Mouse (Mus musculus): ENCODE measurements around the gene Ablim2. TPM values are rescaled to one million over a fixed set of nuclear protein-coding genes. Genes with fewer than 3 reads are reported as not detected.
A peak's percentile ranks its signal among the peaks of the same experiment; 100 is the strongest.

Gene Ablim2
- polyA plus RNA-seq, 1 experiment = 19.6 TPM

DNA sequence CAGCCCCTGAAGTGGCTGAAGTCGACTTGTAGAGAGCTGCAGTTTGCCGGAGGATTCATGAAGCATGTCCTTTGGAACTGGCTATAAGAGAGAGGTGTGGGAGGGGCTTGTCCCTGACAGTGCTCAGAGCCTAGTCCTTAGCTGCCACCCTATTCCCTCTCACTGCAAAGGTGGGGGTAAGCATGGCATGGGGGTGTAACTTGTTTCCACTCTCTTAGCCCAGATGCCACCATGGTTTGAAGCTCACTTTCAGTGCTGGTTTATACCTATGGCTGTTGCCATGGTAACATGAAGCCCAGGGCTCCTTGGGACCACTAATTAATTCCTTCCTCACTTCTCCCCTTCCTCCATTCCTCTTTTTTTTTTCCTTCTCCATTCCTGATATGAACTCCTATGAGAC, 57.4 kb downstream of the Ablim2 start:
- TF ChIP-seq CTCF (IDR thresholded peaks at IDR 0.05; ENCODE audit: borderline replicate concordance, extremely low read depth, insufficient read depth, insufficient read length) = no peak
- no peak for TF ChIP-seq POLR2A (IDR thresholded peaks at IDR 0.05; ENCODE audit: borderline replicate concordance, extremely low read depth, insufficient read depth, insufficient read length, poor library complexity, severe bottlenecking)
- peak; percentile 50 for DNase-seq (ENCODE audit: low read depth)

DNA sequence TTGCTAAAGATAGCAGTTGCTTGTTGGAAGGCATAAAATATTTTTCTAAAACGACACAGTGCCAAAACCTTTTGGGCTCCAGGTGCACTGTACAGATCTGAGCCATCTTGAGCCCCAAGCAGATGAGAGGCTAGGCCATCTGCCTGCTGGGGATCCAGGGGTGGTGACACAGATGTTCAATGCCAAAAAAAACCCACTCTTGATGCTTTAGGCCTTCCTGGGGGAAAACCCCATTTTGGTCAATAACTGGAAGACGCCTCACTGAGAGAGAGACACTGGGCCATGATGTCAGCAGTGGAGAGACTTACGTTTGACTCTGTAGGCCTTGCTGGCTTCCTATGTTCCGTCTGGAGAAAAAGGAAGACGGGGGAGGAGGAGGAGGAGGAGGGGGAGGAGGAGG, 59.6 kb downstream of the Ablim2 start:
- no peak for DNase-seq (ENCODE audit: low read depth)
- no peak for TF ChIP-seq POLR2A (IDR thresholded peaks at IDR 0.05; ENCODE audit: borderline replicate concordance, extremely low read depth, insufficient read depth, insufficient read length, poor library complexity, severe bottlenecking)
- no peak for TF ChIP-seq CTCF (IDR thresholded peaks at IDR 0.05; ENCODE audit: borderline replicate concordance, extremely low read depth, insufficient read depth, insufficient read length)

DNA sequence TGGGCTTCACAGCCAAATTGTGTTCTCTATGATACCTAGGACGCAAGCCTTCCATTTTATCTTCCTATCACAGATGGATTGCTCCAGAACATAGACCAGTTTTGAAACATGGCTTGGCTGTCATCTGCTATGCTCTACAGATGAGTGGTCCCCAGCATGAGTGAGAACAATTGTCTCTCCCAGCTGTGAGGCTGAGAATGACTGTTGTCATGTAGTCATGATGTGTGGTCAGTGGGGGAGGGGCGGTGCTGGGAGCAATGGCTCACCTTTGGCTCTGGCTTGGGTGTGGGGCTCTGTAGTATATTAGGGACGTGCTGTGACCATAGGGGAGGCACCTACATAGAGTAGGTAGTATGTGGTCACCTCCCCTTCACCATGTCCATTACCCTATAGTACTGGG, 60.2 kb downstream of the Ablim2 start:
- TF ChIP-seq CTCF (IDR thresholded peaks at IDR 0.05; ENCODE audit: borderline replicate concordance, extremely low read depth, insufficient read depth, insufficient read length) (no peak), POLR2A (IDR thresholded peaks at IDR 0.05; ENCODE audit: borderline replicate concordance, extremely low read depth, insufficient read depth, insufficient read length, poor library complexity, severe bottlenecking) (no peak)
- no peak for DNase-seq (ENCODE audit: low read depth)

DNA sequence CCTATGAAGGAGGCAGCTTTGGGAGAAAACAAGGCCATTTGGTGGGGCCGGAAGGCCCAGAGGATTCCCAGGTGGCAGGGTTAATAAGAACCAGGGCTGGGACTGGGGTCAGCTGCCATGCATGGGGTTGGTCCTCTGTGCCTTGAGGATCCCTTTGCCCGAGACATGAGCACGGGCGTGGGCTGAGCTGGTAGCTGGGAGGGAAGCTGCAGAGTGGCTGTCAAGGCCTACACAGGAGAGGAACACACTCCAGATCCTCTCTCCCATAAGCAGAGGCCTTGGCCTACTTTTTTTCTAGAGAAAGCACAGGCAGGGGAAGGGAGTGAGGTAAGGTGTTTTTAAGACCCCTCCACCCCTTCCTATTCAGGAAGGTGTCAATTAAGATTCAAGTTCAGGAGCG, 65.0 kb downstream of the Ablim2 start:
- DNase-seq (ENCODE audit: low read depth) = no peak
- no peak for TF ChIP-seq POLR2A (IDR thresholded peaks at IDR 0.05; ENCODE audit: borderline replicate concordance, extremely low read depth, insufficient read depth, insufficient read length, poor library complexity, severe bottlenecking)
- TF ChIP-seq CTCF (IDR thresholded peaks at IDR 0.05; ENCODE audit: borderline replicate concordance, extremely low read depth, insufficient read depth, insufficient read length) = no peak

DNA sequence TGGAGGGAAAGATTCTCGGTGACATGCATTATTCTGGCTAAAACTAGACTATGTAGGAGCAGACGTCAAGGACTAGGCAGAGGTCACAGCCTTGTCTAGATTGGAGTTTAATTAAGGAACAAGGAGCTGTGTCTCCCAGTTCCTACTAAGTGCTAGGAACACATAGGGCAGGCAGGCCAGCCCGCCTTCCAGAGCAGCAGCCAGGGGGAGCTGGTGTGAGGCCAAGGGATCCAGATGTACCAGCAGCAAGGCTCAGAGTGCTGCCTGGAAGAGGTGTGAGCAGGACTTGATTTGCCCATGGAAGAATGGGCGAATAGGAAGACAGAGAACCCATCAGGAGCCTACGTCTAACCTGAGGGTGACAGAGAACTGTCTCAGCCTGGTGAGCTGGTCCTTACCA, 68.8 kb downstream of the Ablim2 start:
- DNase-seq (ENCODE audit: low read depth) = no peak
- no peak for TF ChIP-seq CTCF (IDR thresholded peaks at IDR 0.05; ENCODE audit: borderline replicate concordance, extremely low read depth, insufficient read depth, insufficient read length)
- no peak for TF ChIP-seq POLR2A (IDR thresholded peaks at IDR 0.05; ENCODE audit: borderline replicate concordance, extremely low read depth, insufficient read depth, insufficient read length, poor library complexity, severe bottlenecking)

DNA sequence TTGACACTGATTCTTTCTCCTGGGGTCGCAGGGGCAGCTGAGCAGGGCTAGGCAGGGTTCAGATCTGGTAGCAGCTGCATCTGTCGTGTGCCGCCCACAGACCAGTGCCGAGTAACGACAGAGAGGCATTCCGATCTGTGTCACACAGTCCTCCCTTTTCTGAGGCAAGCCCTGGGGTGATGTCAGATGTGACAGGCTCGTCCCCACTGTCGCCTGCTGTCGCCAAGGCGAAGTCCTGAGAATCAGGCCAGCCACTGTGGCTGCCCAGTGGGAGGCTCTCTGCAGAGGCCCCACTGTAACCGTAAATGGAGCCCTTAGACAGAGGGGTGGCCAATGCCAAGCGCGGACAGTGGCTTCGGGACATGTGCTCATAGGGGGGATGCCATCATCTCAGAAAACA, 69.4 kb downstream of the Ablim2 start:
- DNase-seq (ENCODE audit: low read depth) = no peak

DNA sequence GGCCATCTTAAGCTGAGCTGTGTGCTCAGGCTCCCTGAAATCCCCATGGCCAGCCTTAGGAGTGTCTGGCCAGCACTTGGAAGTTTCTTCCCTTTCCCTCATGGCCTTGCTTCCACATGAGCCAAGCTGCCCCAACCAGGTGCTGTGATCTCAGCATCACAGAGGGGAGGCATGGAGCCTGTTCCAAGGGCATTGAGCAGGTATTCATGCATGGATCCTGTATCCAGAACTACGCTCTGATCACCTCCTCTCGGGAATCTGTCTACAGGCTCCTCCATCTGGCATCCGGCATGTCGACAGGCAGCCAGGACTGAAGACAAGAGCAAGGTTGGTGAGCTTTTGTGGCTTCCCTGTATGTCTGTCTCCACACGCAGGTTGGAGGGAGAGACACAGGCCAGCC, 70.2 kb downstream of the Ablim2 start:
- DNase-seq (ENCODE audit: low read depth) = no peak
- TF ChIP-seq CTCF (IDR thresholded peaks at IDR 0.05; ENCODE audit: borderline replicate concordance, extremely low read depth, insufficient read depth, insufficient read length) (no peak), POLR2A (IDR thresholded peaks at IDR 0.05; ENCODE audit: borderline replicate concordance, extremely low read depth, insufficient read depth, insufficient read length, poor library complexity, severe bottlenecking) (no peak)

More for the DNA sequence above, 69.4 kb downstream of the Ablim2 start:
- TF ChIP-seq CTCF (IDR thresholded peaks at IDR 0.05; ENCODE audit: borderline replicate concordance, extremely low read depth, insufficient read depth, insufficient read length) (no peak), POLR2A (IDR thresholded peaks at IDR 0.05; ENCODE audit: borderline replicate concordance, extremely low read depth, insufficient read depth, insufficient read length, poor library complexity, severe bottlenecking) (no peak)

DNA sequence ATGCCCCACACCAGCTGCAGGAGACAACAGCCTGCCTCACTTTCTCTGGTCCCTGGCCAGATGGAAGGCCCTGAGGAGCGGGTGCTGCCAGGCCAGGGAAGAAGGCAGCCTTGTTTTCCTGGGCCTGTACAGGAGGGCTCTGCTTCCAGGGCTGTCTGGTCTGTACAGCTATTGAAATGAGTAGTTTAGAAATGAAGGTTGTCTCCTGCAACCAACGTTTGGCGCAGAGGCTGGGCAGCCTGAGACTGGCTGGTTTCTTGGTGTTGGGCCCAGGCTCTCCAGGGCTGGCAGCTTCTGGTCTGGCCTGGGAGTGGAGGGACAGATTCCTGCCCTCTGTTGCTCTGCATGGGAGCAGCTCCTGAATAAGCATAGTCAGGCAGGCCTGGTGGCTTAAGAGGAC, 72.4 kb downstream of the Ablim2 start:
- no peak for TF ChIP-seq POLR2A (IDR thresholded peaks at IDR 0.05; ENCODE audit: borderline replicate concordance, extremely low read depth, insufficient read depth, insufficient read length, poor library complexity, severe bottlenecking)
- TF ChIP-seq CTCF (IDR thresholded peaks at IDR 0.05; ENCODE audit: borderline replicate concordance, extremely low read depth, insufficient read depth, insufficient read length) = no peak

DNA sequence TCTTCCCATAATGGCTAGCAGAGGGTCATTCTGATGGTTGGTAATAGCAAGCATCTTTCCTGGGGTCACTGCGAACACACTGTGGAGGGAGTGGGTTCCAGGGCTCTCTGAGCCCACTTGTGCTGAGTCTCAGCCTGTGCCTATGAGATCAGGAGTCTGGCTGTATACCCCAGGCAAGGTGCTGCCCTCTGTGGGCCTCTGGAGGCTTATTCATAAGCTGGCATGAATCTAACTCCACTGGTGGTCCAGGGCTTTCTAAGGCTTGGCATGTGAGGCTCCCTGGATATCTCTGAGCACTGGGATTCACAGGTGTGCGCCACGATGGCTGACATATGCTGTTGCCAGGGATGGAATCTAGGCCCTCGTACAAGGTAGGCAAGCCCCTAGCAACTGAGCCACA, 76.2 kb downstream of the Ablim2 start:
- DNase-seq (ENCODE audit: low read depth) = no peak
- TF ChIP-seq POLR2A (IDR thresholded peaks at IDR 0.05; ENCODE audit: borderline replicate concordance, extremely low read depth, insufficient read depth, insufficient read length, poor library complexity, severe bottlenecking) (no peak), CTCF (IDR thresholded peaks at IDR 0.05; ENCODE audit: borderline replicate concordance, extremely low read depth, insufficient read depth, insufficient read length) (no peak)

More for the DNA sequence above, 72.4 kb downstream of the Ablim2 start:
- no peak for DNase-seq (ENCODE audit: low read depth)

DNA sequence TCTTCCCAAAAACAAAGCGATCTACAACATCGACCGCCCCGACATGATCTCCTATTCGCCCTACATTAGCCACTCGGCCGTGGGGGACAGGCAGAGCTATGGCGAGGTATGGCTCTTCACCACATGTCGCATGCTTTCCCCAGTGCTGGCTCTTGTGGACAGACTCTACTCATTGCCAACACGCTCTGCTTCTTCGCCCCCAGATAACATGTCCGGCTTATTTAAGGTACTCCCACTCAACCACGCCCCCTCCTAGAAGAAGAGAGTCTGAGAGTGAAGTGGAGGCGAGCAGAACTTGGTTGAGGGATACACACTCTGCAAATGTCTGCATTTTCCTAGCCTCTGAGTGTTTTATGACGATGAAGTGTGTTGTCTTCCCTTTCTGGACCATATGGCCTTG, 79.3 kb downstream of the Ablim2 start:
- TF ChIP-seq CTCF (IDR thresholded peaks at IDR 0.05; ENCODE audit: borderline replicate concordance, extremely low read depth, insufficient read depth, insufficient read length) (no peak), POLR2A (IDR thresholded peaks at IDR 0.05; ENCODE audit: borderline replicate concordance, extremely low read depth, insufficient read depth, insufficient read length, poor library complexity, severe bottlenecking) (no peak)

DNA sequence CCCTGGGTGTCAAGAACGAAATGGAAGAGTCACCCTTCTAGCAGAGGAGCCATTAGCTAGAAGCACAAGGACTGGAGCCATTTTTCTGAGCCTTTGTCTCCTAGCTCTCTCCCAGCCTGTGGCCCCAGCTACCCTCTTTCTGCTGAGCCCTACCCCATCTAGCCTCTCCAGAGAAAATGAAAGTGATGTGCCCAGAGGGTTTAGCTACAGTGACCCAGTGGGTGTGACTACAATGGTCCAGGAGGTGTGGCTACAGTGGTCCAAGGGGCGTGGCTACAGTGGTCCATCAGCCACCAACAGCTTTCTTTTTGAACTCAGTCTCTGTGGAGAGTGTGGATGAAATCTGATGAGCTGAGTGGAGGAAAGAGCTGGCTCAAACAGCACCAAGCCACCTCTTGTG, 81.6 kb downstream of the Ablim2 start:
- TF ChIP-seq CTCF (IDR thresholded peaks at IDR 0.05; ENCODE audit: borderline replicate concordance, extremely low read depth, insufficient read depth, insufficient read length) (no peak), POLR2A (IDR thresholded peaks at IDR 0.05; ENCODE audit: borderline replicate concordance, extremely low read depth, insufficient read depth, insufficient read length, poor library complexity, severe bottlenecking) (no peak)
- DNase-seq (ENCODE audit: low read depth) = no peak

More for the DNA sequence above, 79.3 kb downstream of the Ablim2 start:
- DNase-seq (ENCODE audit: low read depth) = no peak

DNA sequence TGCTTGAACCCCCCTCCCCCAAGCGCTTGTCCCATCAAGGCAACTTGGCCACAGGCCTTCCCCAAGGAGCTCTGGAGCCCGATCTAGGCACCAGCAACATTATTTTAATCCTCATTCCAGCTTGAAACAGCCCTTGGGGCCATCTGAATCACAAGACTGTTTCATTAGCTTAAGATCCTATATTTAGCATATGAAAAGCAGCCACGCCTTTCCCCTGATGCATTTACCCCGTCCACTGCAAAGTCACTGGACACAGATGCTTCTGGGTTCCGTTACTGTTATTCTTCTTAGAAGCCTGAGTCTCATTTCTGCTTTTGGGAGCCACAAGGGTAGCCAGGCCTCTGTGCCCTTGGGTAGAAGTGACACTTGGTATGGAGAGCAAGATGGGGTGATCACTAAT, 93.8 kb downstream of the Ablim2 start:
- TF ChIP-seq CTCF (IDR thresholded peaks at IDR 0.05; ENCODE audit: borderline replicate concordance, extremely low read depth, insufficient read depth, insufficient read length) (no peak), POLR2A (IDR thresholded peaks at IDR 0.05; ENCODE audit: borderline replicate concordance, extremely low read depth, insufficient read depth, insufficient read length, poor library complexity, severe bottlenecking) (no peak)
- no peak for DNase-seq (ENCODE audit: low read depth)

Measured in brain, embryonic 14.5 days (tissue).